Mouse (Mus musculus): ENCODE measurements around the gene Ddx17. TPM values are rescaled to one million over a fixed set of nuclear protein-coding genes. Genes with fewer than 3 reads are reported as not detected.
A peak's percentile ranks its signal among the peaks of the same experiment; 100 is the strongest.

Gene Ddx17
- total RNA-seq (2018; cell fraction: chromatin; rRNA removed): 1,000 to 10,000 TPM in 11 of 26 experiments, 100 to 1,000 TPM in 15; 397 to 1,314 (median 869) TPM
- total RNA-seq (2018; cell fraction: cytosol; rRNA removed): 100 to 1,000 TPM in 20 of 26 experiments, 10 to 100 TPM in 6; 76.7 to 153 (median 111) TPM
- total RNA-seq (2018; cell fraction: nucleus; rRNA removed): 100 to 1,000 TPM; 326 to 939 (median 508) TPM
- polyA plus RNA-seq (2018): 83.2 to 165 TPM (median 122 TPM) in 3 replicates

- peaks cover 17% of the 10 kb centered on the region for H3K36me3 ChIP-seq (ENCODE audit: inconsistent target)
- peak within 1 kb of the TSS; percentile 80 for H3K4me3 ChIP-seq (ENCODE audit: inconsistent target)
- peak within 1 kb of the TSS; percentile 77 for H3K27ac ChIP-seq
- 4% methylated on average over 83 of the region's 84 CpGs for WGBS (ENCODE audit: missing documents)
- H3K79me2 ChIP-seq (ENCODE audit: inconsistent target): peaks cover 43% of the 10 kb centered on the region
These were observed at the start of gene Ddx17 for GRCm38 (mm10) chr15:79546410-79547288. Gene Ddx17 (minus strand): TSS chr15:79546741.

- WGBS (ENCODE audit: missing documents): 71% methylated on average over 1 of the region's 1 CpGs
- no peaks in the 10 kb centered on the region for H3K79me2 ChIP-seq (ENCODE audit: inconsistent target)
- no peak overlapping the region for H3K27ac ChIP-seq
- H3K36me3 ChIP-seq (ENCODE audit: inconsistent target): no peaks in the 10 kb centered on the region
- no peak overlapping the region for H3K4me3 ChIP-seq (ENCODE audit: inconsistent target)
These were observed 35.0 kb upstream of the Ddx17 start for GRCm38 (mm10) chr15:79581581-79581980.

- Histone ChIP-seq H3K4me3 (ENCODE audit: inconsistent target) (no peak overlapping the region), H3K27ac (no peak overlapping the region), H3K36me3 (ENCODE audit: inconsistent target) (no peaks in the 10 kb centered on the region), H3K79me2 (ENCODE audit: inconsistent target) (no peaks in the 10 kb centered on the region)
- WGBS (ENCODE audit: missing documents): 69% methylated on average over 6 of the region's 6 CpGs
These were observed 31.3 kb upstream of the Ddx17 start for GRCm38 (mm10) chr15:79577671-79578426.

- no peaks in the 10 kb centered on the region for H3K79me2 ChIP-seq (ENCODE audit: inconsistent target)
- H3K4me3 ChIP-seq (ENCODE audit: inconsistent target): no peak overlapping the region
- WGBS (ENCODE audit: missing documents): 100% methylated on average over 2 of the region's 2 CpGs
- H3K27ac ChIP-seq: no peak overlapping the region
- no peaks in the 10 kb centered on the region for H3K36me3 ChIP-seq (ENCODE audit: inconsistent target)
These were observed 30.4 kb upstream of the Ddx17 start for GRCm38 (mm10) chr15:79576947-79577346.

GRCm38 (mm10) chr15:79575543-79576222, 29.1 kb upstream of the Ddx17 start:
- Histone ChIP-seq H3K36me3 (ENCODE audit: inconsistent target) (no peaks in the 10 kb centered on the region), H3K4me3 (ENCODE audit: inconsistent target) (no peak overlapping the region), H3K27ac (no peak overlapping the region), H3K79me2 (ENCODE audit: inconsistent target) (no peaks in the 10 kb centered on the region)
- WGBS (ENCODE audit: missing documents): 50% methylated on average over 1 of the region's 1 CpGs

- Histone ChIP-seq H3K4me3 (ENCODE audit: inconsistent target) (no peak overlapping the region), H3K36me3 (ENCODE audit: inconsistent target) (no peaks in the 10 kb centered on the region), H3K27ac (no peak overlapping the region), H3K79me2 (ENCODE audit: inconsistent target) (no peaks in the 10 kb centered on the region)
- WGBS (ENCODE audit: missing documents): 84% methylated on average over 9 of the region's 9 CpGs
These were observed 15.9 kb upstream of the Ddx17 start for GRCm38 (mm10) chr15:79562417-79562816.

GRCm38 (mm10) chr15:79559649-79560048, 13.1 kb upstream of the Ddx17 start:
- Histone ChIP-seq H3K4me3 (ENCODE audit: inconsistent target) (no peak overlapping the region), H3K79me2 (ENCODE audit: inconsistent target) (no peaks in the 10 kb centered on the region), H3K27ac (no peak overlapping the region), H3K36me3 (ENCODE audit: inconsistent target) (no peaks in the 10 kb centered on the region)
- 84% methylated on average over 3 of the region's 3 CpGs for WGBS (ENCODE audit: missing documents)

GRCm38 (mm10) chr15:79552566-79552965, 6.0 kb upstream of the Ddx17 start:
- 93% methylated on average over 4 of the region's 5 CpGs for WGBS (ENCODE audit: missing documents)
- H3K36me3 ChIP-seq (ENCODE audit: inconsistent target): no peaks in the 10 kb centered on the region
- no peaks in the 10 kb centered on the region for H3K79me2 ChIP-seq (ENCODE audit: inconsistent target)
- H3K27ac ChIP-seq: no peak overlapping the region
- H3K4me3 ChIP-seq (ENCODE audit: inconsistent target): no peak overlapping the region

GRCm38 (mm10) chr15:79548226-79548625, 1.7 kb upstream of the Ddx17 start:
- Histone ChIP-seq H3K79me2 (ENCODE audit: inconsistent target) (peaks cover 27% of the 10 kb centered on the region), H3K36me3 (ENCODE audit: inconsistent target) (peaks cover 5% of the 10 kb centered on the region; the same call in 1 of the 2 replicates), H3K4me3 (ENCODE audit: inconsistent target) (no peak overlapping the region), H3K27ac (no peak overlapping the region)
- 92% methylated on average over 2 of the region's 2 CpGs for WGBS (ENCODE audit: missing documents)

GRCm38 (mm10) chr15:79547289-79547820, 814 bp upstream of the Ddx17 start:
- Histone ChIP-seq H3K27ac (peak overlapping the region; percentile 77), H3K4me3 (ENCODE audit: inconsistent target) (peak overlapping the region; percentile 9; the same call in 1 of the 2 replicates), H3K79me2 (ENCODE audit: inconsistent target) (peaks cover 36% of the 10 kb centered on the region), H3K36me3 (ENCODE audit: inconsistent target) (peaks cover 14% of the 10 kb centered on the region)
- WGBS (ENCODE audit: missing documents): 85% methylated on average over 13 of the region's 17 CpGs

- under 1% methylated on average over 52 of the region's 52 CpGs for WGBS (ENCODE audit: missing documents)
- peaks cover 17% of the 10 kb centered on the region for H3K36me3 ChIP-seq (ENCODE audit: inconsistent target)
- H3K4me3 ChIP-seq (ENCODE audit: inconsistent target): peak overlapping the region; percentile 80
- peak overlapping the region; percentile 74 for H3K27ac ChIP-seq
- peaks cover 50% of the 10 kb centered on the region for H3K79me2 ChIP-seq (ENCODE audit: inconsistent target)
These were observed 581 bp downstream of the Ddx17 start for GRCm38 (mm10) chr15:79545921-79546399.

- H3K36me3 ChIP-seq (ENCODE audit: inconsistent target): peaks cover 22% of the 10 kb centered on the region
- WGBS (ENCODE audit: missing documents): 2% methylated on average over 3 of the region's 3 CpGs
- peak overlapping the region; percentile 74 for H3K27ac ChIP-seq
- peak overlapping the region; percentile 80 for H3K4me3 ChIP-seq (ENCODE audit: inconsistent target)
- H3K79me2 ChIP-seq (ENCODE audit: inconsistent target): peaks cover 55% of the 10 kb centered on the region
These were observed 1.0 kb downstream of the Ddx17 start for GRCm38 (mm10) chr15:79545496-79545895.

- Histone ChIP-seq H3K4me3 (ENCODE audit: inconsistent target) (no peak overlapping the region; the same call in 1 of the 2 replicates), H3K27ac (no peak overlapping the region), H3K36me3 (ENCODE audit: inconsistent target) (peaks cover 37% of the 10 kb centered on the region), H3K79me2 (ENCODE audit: inconsistent target) (peaks cover 70% of the 10 kb centered on the region)
- WGBS (ENCODE audit: missing documents): 100% methylated on average over 3 of the region's 3 CpGs
These were observed 2.6 kb downstream of the Ddx17 start for GRCm38 (mm10) chr15:79543968-79544367.

- Histone ChIP-seq H3K27ac (no peak overlapping the region), H3K4me3 (ENCODE audit: inconsistent target) (no peak overlapping the region), H3K36me3 (ENCODE audit: inconsistent target) (peaks cover 98% of the 10 kb centered on the region), H3K79me2 (ENCODE audit: inconsistent target) (peaks cover 19% of the 10 kb centered on the region; the same call in 1 of the 2 replicates)
- WGBS (ENCODE audit: missing documents): 90% methylated on average over 3 of the region's 3 CpGs
These were observed 12.7 kb downstream of the Ddx17 start for GRCm38 (mm10) chr15:79533796-79534195.

Measured in macrophage (primary cell).